Mouse (Mus musculus) forelimb bud, embryonic 11.5 days (tissue): Measurements from ENCODE around the gene Cldn12.

Source experiments
- DNase-seq: peaks from one replicate; pipeline ENCODE4 v3.0.0-alpha.2; 2012; ENCODE audit warnings: low read depth, low spot score

Gene Cldn12

DNA sequence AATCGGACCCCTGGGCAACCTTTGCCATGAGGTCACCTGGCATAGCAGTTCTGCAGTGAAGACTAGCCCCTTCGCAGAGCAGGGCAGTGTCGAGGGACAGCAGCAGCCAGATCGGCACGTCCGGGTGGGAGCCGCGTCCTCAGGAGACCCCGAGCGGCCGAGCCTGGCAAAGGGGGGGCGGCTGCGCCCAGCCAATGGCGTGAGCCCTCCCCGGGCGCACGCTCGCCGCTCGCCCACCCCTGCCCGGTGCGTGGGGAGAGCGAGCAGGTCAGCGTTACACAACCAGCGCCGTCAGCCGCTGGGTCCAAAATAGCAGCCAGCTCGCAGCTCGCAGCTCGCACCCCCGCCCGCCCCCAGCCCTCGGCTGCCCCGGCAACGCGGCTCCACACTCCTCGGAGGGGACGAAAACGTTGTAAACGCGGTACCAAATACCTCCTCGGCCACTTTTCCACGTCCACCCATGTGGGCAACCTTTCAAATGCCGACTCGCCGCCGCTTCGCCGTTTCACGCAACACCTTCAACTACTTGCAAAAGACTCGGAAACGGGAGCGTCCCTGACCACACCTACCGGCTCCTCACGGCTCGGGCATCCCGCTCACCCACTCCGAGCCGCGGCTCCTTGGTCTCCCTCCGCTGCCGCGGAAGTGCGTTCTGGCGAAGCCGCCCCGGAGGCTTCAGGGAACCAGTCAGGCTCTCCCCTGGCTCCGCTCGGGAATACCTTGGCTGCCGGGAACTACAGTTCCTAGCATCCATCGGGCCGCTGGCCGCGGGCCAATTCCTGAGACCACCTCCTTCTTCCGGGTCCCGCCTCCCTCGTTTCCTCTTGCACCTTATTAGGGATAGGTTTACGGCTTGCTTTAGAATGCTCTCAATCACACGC is at the start of gene Cldn12:
Gene Cldn12 (minus strand): TSS at position 763 of the 881 bp plus-strand sequence.
- DNase-seq = peak; percentile 97

DNA sequence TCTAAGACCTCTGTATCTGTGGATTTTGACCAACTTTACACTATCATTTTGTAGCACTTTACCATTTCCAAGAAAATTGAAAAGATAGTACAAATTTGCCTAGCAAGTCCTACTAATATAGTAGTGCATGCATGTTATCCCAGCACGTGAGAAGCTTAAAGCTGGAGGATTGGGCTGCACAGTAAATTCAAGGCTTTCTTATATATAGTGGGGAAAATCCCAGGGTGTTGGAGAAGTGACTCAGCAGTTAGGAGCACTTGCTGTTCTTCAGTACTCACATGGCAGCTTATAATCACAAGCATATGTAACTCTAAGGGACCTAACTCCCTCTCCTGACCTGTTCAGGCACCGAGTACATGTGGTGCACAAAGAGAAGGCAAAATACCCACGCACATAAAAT is 47.7 kb upstream of the Cldn12 start:
- DNase-seq = no peak

DNA sequence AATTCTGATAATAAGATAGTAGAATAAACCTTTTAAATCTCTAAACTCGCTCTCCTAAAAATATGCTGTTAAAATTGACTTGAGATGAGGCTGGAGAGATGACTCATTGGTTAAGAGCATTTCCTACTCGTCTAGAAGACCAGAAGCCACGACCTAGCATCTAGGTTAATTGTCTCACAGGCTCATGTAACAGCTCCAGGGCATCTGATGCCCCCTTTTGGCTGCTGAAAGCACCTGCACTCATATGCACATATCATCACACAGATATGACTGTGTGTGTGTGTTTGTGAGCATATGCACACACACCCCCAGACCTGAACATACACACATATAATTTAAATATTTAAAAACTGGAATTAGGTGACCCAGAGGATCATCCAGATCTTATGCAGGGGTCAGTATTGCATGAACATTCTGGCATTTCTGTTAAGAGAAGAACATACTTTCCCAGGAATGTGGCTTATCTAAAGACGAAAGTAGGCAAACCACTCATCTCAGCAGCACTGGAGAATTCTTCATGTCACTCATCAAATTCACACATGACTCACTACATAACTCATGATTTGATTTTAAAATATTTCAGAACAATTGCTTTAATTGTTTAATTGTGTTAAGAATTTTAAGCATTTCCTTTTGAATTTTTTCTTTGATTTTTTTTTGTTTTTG is 46.4 kb upstream of the Cldn12 start:
- DNase-seq = no peak

DNA sequence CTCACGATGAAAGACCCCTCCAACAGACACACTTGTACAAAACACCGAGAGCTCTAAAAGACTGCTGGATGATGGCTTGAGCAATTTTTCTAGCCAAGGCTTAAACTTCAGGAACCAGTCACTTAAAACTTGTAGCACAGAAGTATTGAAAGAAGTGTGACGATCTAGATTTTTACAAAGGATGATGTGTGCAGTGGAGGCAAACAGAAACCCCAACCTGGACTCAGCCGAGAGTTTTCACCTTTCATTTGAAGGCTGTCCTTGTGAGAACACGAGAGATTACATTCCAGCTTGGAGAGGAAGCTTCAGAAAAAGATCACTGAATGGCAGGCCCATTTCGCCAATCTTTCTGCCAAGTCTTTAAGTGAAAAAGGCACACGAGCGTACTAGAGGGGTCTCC is 45.0 kb upstream of the Cldn12 start:
- no peak for DNase-seq

DNA sequence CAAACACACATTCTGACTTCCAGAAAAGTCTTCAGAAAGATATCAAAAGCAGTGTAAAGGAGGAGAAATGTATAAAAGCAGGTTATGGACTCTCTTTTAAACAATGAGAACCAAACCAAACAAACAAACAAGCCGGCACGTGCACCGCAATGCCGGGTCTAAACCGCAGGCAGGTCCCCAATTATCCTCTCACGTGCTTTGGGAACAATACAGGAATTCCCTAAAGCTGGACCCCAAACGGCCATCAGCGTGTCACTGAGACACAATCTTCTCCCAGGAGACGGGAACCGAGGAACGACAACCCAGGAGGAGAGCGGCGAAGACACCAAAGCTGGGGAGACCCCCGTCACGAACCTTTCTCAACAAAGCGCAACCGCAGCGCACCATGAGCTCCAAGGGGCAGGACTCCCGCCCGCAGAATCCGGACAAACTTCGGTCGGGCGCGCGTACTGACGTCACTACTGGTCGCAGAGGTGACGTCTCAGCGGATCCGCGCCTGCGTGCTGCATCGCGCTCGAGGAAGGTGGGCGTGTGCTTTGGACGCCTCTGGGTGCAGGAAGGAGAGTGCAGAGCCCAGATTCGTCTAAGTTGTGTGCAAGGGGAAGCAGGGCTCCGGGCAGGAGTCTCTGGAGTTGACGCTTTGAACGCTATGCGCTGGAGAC is 44.5 kb upstream of the Cldn12 start, which contains the start of gene Gtpbp10:
Gene Gtpbp10 (minus strand): TSS at position 460 of the 662 bp plus-strand sequence.
- peak; percentile 95 for DNase-seq

DNA sequence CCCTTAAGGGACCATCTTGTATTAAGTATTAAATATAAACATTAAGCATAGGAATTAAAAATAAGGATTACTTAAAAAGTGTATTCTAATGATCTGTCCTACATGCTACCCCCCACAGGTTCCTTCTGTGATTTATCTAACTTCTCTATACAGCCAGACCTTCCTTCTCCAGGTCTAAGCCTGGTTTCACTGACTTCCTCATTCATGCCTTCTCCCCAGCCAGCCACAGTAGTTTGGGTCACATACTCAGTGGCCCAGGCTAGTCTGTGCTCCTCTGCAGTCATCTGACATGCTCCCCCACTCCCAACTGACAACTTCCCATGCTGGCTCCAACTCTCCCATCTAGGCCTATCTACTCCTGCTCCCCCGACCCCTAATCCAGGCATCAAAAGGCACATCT is 36.4 kb upstream of the Cldn12 start:
- no peak for DNase-seq

DNA sequence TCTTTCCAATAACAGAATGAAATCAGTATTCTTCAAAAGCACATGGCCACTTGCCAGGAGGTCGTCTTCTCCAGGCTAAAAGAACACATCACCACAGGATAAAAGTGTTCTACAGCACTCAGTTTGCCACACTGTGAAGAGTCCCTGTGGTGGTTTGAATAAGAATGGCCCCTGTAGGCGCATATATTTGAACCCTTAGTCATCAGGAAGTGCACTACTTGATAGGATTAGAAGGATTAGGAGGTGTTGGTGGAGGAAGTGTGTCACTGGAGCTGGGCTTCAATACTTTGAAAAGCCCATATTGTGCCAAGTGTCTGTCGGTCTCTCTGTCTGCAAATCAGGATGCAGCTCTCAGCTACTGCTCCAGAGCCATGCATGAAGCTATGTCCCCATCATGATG is 25.6 kb upstream of the Cldn12 start:
- DNase-seq = no peak

DNA sequence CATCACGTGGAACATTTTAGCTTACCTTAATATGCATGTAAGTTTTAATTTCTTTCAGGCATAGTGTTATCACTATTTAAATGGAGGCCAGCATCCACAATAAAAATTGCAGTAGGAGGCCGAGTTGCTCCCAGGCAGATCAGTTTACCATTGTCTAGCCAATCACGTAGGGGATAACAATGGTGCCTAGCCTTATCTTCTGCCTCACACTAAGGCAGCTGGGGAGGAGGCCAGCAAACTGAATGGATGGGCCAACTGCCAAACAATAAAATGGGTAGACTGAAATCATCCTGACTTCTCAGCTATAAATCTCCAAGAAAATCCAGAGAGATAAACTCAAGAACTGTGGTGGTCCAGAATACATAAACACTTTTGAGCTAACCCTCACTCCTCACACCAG is 25.0 kb upstream of the Cldn12 start:
- no peak for DNase-seq

DNA sequence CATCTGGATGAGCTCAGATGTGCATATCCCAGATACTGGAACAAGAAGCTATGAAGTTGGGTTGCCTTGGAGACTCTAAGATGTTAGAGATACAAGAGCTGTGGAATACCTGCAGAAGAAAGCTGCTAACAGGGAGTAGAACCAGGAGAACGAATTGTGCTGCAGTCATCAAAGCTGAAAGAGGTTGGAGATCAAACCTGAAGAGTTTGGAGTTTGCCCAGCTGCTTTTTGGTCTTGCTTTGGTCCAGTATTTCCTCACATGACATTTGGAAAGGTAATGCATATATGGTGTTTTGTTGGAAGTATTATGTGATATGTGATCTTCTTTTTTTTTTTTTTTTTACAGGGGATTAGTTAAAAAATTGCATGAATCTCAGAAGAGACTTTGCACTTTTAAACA is 21.4 kb upstream of the Cldn12 start:
- DNase-seq = no peak

DNA sequence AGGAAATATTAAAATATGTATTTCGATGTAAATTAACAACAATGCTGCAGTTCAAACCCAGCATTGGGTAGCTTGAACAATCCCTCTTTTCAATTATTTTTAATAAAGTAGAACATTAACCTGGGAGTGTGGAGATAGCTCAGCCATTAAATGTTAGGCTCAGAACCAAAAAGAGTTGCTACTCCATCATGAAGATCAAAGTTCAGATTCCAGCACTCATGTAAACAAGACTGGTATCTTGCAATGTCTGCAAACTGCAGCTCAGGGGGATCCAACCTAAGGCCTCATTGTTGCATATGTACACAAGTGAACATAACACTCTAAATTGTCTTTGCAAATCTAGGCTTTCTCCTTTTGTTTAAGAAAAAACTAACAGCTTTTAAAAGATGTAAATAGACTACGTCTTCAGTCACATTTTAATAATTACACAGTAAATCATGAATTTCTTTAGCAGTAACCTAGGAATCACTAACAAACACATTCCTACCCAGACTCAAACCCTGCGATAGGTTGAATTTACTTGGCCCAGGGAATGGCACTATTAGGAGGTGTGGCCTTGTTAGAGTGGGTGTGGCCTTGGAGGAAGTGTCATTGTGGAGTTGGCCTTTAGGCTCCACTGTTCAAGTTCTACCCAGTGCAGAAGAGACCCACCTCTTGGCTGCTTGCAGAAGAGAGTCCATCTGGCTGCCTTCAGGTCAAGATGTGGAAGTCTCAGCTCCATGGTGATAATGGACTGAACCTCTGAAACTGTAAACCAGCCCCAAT is 19.1 kb upstream of the Cldn12 start:
- no peak for DNase-seq

DNA sequence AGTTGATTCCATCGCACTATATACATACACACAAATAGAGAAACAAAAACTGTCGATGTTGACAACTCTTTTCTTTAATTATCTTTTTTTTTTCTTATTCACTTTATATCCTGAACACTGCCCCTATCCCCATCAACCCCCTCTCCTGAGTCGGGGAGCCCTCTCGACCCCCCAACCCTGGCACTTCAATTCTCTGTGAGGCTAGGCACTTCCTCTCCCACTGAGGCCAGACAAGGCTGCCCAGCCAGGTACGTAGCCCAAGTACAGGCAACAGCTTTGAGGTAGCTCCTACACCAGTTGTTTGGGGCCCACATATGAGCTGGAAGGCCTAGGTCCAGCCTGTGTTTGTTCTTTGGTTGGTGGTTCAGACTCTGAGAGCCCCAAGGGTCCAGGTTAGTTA is 653 bp upstream of the Cldn12 start:
- no peak for DNase-seq

DNA sequence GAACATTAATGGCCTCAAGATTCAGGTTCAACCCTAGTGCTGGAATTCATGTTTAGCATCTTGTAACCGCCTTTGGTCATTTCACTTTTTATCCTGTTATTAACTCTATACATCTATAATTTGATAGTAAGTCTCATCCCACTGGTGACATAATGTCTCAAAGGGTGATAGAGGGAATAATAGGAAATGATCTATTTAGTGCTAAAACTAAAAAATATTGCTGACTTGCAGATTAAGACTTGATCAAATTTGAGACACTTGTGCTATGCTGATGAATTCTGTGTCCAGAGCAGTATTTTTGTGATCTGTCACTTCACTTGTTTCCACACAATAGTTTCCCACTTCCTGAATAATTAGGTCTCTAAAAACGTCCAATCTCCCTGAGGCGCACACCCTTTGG is 3.4 kb downstream of the Cldn12 start:
- DNase-seq = no peak

DNA sequence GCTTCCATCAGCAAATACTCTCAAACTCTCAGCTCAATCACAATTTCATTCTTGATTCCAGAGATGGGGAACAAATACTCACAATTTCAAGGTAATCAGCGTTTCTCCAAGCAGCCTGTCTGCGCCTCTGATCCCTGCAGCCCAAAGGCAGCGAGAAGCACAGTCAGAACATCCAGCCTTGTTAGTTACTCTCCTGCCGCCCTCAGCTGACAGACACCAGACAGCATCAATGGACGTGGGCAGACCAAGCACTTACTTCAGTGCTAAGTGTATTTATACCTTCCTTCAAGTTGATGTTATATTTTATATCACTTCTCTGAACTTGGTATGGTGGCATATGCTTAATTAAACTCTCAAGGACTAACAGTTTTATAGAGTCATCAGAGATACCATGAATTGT is 3.8 kb downstream of the Cldn12 start:
- DNase-seq = no peak

DNA sequence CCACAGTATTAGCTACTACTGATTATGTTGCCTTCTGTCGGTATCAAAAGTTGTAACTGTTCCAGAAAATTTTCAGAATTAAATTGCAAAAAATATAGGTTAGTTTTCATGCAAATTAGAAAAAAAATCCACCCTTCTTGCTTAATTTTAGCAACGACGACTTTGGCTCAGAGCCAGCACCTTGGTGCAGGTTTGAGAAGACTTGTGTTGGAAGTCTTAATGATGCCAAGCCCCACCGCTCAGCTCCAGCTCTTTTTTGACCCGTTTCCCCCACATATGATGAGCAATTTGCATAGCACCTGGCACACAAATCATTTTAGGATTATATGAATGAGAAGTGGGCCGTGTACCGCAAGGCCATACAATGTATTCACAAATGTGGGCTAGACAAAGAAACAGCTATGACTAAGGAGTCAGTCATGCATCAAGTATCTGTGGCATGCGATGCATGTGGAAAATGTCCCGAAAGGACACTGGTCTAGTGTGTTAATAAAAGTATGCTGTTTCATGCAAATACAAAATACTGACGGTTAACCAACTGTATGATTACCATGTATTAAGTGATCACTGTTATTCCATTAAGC is 4.4 kb downstream of the Cldn12 start:
- no peak for DNase-seq

DNA sequence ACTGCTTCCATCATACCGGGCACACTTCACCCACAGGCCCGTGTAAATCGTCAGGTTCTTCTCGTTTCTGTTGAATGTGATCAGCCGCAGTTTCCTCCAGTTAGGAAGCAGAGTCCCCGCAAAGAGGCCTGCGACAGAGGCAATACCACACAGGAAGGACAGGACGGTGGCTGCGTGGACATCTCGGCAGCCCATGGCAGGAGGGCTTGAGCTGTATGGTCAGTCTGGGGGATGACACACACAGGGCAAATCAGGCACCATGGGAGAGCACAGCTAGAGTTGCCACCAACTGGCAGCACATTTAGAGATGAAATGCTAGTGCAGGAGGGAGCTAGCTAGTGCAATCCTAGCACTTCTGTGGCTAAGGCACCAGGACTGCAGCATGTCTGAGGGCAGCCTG is 6.5 kb downstream of the Cldn12 start:
- no peak for DNase-seq

DNA sequence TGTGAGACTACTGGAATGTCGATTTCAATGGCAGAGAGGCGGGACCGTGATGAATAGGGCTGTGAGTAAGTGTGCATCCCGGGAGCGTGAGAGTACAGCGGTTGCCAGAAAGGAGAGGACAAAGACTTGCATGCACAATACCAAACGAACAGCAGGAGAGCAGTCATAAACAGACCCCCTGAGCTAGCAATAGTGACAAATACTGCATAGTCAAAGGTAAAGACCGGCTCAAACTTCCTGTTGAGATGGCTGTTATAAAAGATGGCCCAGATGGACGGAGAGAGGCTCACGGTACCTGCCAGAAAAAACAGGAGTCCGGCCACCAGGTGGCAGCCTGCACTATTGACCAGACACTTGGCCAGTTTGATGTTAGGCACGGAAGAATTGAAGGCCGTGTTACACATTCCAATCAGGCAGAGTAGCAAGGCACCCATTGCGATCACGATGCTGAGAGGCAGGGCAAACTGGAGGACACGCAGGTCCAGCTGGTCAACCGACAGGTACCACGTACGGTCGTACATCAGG is 7.0 kb downstream of the Cldn12 start:
- no peak for DNase-seq

DNA sequence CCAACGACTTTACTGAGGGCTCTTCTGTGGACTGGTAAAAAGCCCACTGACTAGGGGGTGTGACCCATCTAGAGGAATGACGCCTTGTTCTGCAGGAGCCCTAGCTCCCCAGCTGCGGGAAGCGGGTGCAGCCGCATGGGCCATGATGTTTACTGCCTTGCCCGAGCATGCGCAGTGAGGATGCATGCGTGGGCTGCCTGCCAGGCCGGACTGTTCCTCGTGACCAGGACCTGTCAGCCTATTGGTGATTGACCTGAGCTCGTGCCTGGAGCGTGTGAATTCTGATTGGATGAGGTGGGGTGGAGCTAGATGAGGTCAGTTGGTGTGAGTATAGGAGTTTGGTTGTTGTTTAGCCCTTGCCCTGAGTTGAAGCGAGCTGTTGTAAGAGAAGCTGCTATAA is 10.3 kb downstream of the Cldn12 start:
- DNase-seq = no peak

DNA sequence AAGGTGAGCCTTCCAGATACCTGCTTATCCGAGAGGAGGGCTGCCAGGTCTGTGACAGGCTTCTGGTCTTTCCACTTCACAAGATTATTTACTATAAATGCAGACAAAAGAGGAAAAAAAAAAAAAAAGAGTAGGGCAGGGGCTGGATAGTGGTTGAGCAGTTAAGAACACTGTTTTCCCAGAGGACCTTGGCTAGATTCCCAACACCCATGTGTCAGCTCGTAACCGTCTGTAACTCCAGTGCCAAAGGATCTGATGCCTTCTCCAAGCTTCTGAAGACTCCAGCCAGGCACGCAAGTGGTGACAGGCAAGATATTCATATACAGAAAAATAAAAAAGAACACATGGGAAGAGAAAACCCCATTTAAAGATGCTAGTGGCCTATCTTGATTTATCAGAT is 11.4 kb downstream of the Cldn12 start:
- DNase-seq = no peak

DNA sequence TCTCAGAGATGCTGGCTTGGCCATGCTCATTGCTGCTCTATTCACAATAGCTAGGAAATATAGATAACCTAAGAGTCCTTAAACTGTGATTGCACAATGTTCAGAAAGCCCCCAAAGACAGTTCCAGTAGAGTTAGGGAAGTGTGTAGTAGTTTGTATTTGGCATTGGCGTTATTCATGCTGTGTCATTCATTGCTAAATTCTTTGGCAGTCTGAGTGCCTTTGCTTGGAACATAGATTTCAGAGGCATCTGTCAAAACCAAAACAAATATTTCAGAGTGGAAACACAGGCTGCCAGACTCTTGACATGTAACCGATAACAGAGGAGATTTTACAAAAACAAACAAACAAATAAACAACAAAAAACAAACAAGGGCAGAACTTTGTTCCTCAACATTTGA is 13.2 kb downstream of the Cldn12 start:
- DNase-seq = no peak

DNA sequence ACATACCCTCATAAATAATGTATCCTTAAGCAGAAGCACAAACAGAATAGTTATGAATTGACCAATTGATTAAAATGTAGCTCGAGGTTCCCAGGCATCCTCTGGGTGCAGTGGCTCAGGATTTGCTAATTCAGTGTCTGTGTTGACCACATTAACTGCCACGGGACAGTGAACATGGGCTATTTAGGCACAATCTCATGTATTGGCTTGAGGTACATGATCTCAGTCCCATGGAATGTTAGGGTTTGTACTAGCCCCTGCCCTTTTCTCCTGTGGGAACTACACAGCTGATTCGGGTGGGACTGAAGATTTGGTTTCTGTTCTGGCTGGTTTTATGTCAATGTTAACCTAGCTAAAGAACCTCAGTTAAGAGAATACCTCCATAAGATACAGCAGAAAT is 18.4 kb downstream of the Cldn12 start:
- no peak for DNase-seq

DNA sequence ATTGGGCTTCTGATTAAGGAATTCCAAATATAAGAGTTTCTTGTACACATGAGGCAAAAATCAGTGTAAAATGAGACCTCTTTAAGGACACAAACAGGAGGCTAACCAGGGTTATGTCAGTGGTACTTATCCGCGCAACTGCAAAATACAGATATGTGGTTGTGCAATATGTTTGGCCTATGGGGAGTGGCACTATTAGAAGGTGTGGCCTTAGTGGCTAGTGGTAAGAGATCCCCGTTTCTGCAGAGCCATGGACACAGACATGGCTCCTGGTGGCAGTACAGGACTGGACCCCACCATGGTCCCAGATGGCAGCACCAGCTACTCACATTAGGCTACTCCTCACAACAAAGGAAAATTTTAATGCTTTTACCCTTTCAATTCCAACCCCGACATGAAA is 19.7 kb downstream of the Cldn12 start:
- no peak for DNase-seq
